Comparison of ENCODE assay signal across 19 mouse cellular contexts in genomic region chr8:89476930-89477329, GRCm38 (mm10).
DNase-seq lines count a peak whose midpoint lies in the region; ATAC-seq lines count a peak whose summit lies in the region.
"Had no signal": no experiment of that assay in that cellular context is flagged by ENCODE, and none has a peak within 500 bp of the region (broad histone marks: within the 10 kb centered on the region; RNA-seq: fewer than 3 reads in every experiment).

No protein-coding gene starts in this region.

- H3K4me1 ChIP-seq in hindbrain, embryonic 11.5 days (replicated peaks; ENCODE audit: control insufficient read depth, insufficient read depth, low read length): no peaks in the 10 kb centered on the region
- peaks cover 8% of the 10 kb centered on the region for H3K4me1 ChIP-seq in hindbrain, embryonic 10.5 days (replicated peaks)
- H3K4me1 ChIP-seq in hindbrain, embryonic 14.5 days (replicated peaks; ENCODE audit: control insufficient read depth, insufficient read depth, low read length): no peaks in the 10 kb centered on the region; the same call in 1 of the 2 replicates
- H3K4me1 ChIP-seq: embryonic facial prominence, embryonic 15.5 days; heart, embryonic 12.5 days; midbrain, embryonic 15.5 days had no signal

- no peak overlapping the region for H3K4me3 ChIP-seq in hindbrain, embryonic 11.5 days (ENCODE audit: low read depth, low read length)
- no peak overlapping the region for H3K4me3 ChIP-seq in hindbrain, embryonic 10.5 days
- no peak overlapping the region for H3K4me3 ChIP-seq in hindbrain, embryonic 14.5 days (replicated peaks; ENCODE audit: low read length)
- H3K4me3 ChIP-seq: embryonic facial prominence, embryonic 15.5 days; heart, embryonic 12.5 days; midbrain, embryonic 15.5 days had no signal

- H3K27ac ChIP-seq in hindbrain, embryonic 11.5 days (ENCODE audit: low read depth, low read length): no peak overlapping the region
- H3K27ac ChIP-seq in hindbrain, embryonic 10.5 days: no peak overlapping the region
- no peak overlapping the region for H3K27ac ChIP-seq in hindbrain, embryonic 14.5 days
- H3K27ac ChIP-seq: embryonic facial prominence, embryonic 15.5 days; midbrain, embryonic 15.5 days had no signal

- WGBS in hindbrain, embryonic 11.5 days: 34% methylated on average over 4 of the region's 4 CpGs
- WGBS in hindbrain, embryonic 10.5 days: 35% methylated on average over 4 of the region's 4 CpGs
- WGBS in hindbrain, embryonic 14.5 days: 28% methylated on average over 4 of the region's 4 CpGs

- H3K9ac ChIP-seq in hindbrain, embryonic 11.5 days (ENCODE audit: low read depth, low read length): no peak overlapping the region
- no peak overlapping the region for H3K9ac ChIP-seq in hindbrain, embryonic 14.5 days
- H3K9ac ChIP-seq: embryonic facial prominence, embryonic 15.5 days; heart, embryonic 12.5 days; liver, postnatal 0 days; midbrain, embryonic 15.5 days had no signal

- H3K27me3 ChIP-seq in hindbrain, embryonic 11.5 days (ENCODE audit: control insufficient read depth, insufficient read depth, low read length): no peaks in the 10 kb centered on the region
- H3K27me3 ChIP-seq in hindbrain, embryonic 10.5 days (ENCODE audit: insufficient read depth, poor library complexity, severe bottlenecking): no peaks in the 10 kb centered on the region
- H3K27me3 ChIP-seq in hindbrain, embryonic 14.5 days (ENCODE audit: control insufficient read depth, insufficient read depth, low read length): no peaks in the 10 kb centered on the region
- H3K27me3 ChIP-seq: embryonic facial prominence, embryonic 15.5 days; heart, embryonic 12.5 days; midbrain, embryonic 15.5 days had no signal

- DNase-seq in hindbrain, embryonic 11.5 days (ENCODE audit: low spot score): peak; percentile 14
- DNase-seq in hindbrain, embryonic 10.5 days (ENCODE audit: low spot score): no peak
- peak; percentile 41 to 59 for DNase-seq in right cerebral cortex, postnatal 10 days (ENCODE audit: low spot score in 2 of 2)
- DNase-seq in right cerebral cortex, adult 2 months (ENCODE audit: low spot score in 2 of 2): no peak
- DNase-seq in hindbrain, embryonic 14.5 days (ENCODE audit: low spot score): no peak
- DNase-seq in retina, embryonic 14.5 days (ENCODE audit: low spot score): peak; percentile 48
- DNase-seq in spleen, postnatal 10 days (ENCODE audit: low spot score in 2 of 2): no peak
- DNase-seq in cerebellum, adult 8-10 months: no peak
- DNase-seq: cerebellum, adult 18-20 months; heart, postnatal 4 days; kidney, adult 18-20 months; kidney, postnatal 25 days; liver, postnatal 0 days; lung, postnatal 4 days; right cerebral cortex, postnatal 4 days; thymus, adult 2 months had no signal

- no peak for ATAC-seq in hindbrain, embryonic 11.5 days (ENCODE audit: low FRiP score)
- ATAC-seq in hindbrain, embryonic 14.5 days (ENCODE audit: low FRiP score): peak; percentile 31; the same call in 1 of the 2 replicates
- ATAC-seq: liver, postnatal 0 days; midbrain, embryonic 15.5 days had no signal

- H3K36me3 ChIP-seq in hindbrain, embryonic 11.5 days (ENCODE audit: control insufficient read depth, insufficient read depth, low read length): no peaks in the 10 kb centered on the region
- no peaks in the 10 kb centered on the region for H3K36me3 ChIP-seq in hindbrain, embryonic 10.5 days
- H3K36me3 ChIP-seq in hindbrain, embryonic 14.5 days (replicated peaks; ENCODE audit: control insufficient read depth, insufficient read depth): no peaks in the 10 kb centered on the region
- H3K36me3 ChIP-seq: embryonic facial prominence, embryonic 15.5 days; heart, embryonic 12.5 days; midbrain, embryonic 15.5 days had no signal

- H3K4me2 ChIP-seq in hindbrain, embryonic 11.5 days (replicated peaks; ENCODE audit: low read depth, low read length): no peak overlapping the region
- H3K4me2 ChIP-seq in hindbrain, embryonic 14.5 days (replicated peaks): no peak overlapping the region
- H3K4me2 ChIP-seq: embryonic facial prominence, embryonic 15.5 days; heart, embryonic 12.5 days; midbrain, embryonic 15.5 days had no signal

- H3K9me3 ChIP-seq in hindbrain, embryonic 11.5 days (ENCODE audit: control insufficient read depth, low read length): no peaks in the 10 kb centered on the region
- no peaks in the 10 kb centered on the region for H3K9me3 ChIP-seq in hindbrain, embryonic 10.5 days
- no peaks in the 10 kb centered on the region for H3K9me3 ChIP-seq in hindbrain, embryonic 14.5 days (ENCODE audit: control insufficient read depth, low read length)
- H3K9me3 ChIP-seq: embryonic facial prominence, embryonic 15.5 days; heart, embryonic 12.5 days; midbrain, embryonic 15.5 days had no signal

Comparison
In these comparisons a context has a peak if more than half of its experiments do, and no peak if none do; other contexts are left out.
1. DNase-seq: peak in hindbrain, embryonic 11.5 days (single experiment), right cerebral cortex, postnatal 10 days (2 of 2) and retina, embryonic 14.5 days (single experiment); none in hindbrain, embryonic 10.5 days (single experiment), right cerebral cortex, adult 2 months (0 of 2), hindbrain, embryonic 14.5 days (single experiment), spleen, postnatal 10 days (0 of 2) and cerebellum, adult 8-10 months (single experiment).